Mouse (Mus musculus) small intestine, adult 2 months (tissue): ENCODE data around the gene Zc3h6. TPM values are rescaled to one million over a fixed set of nuclear protein-coding genes. Genes with fewer than 3 reads are reported as not detected.
"Not testable (repeated sequence)": the region's sequence is repeated elsewhere in the genome, so short reads cannot be mapped to it uniquely, and the experiment has no call there.

Experiments used
- H3K27ac ChIP-seq: fragments of 200-500 bp; 2 replicates; pipeline ENCODE4 v1.5.1; 2012; ENCODE audit warnings: low read depth, low read length, control low read depth, inconsistent platforms; ENCODE audit not compliant: insufficient read depth
- H3K27me3 ChIP-seq: fragments of 200-500 bp; 2 replicates; pipeline ENCODE4 v1.6.1; 2012; ENCODE audit warnings: mild to moderate bottlenecking, moderate library complexity, low read length, inconsistent platforms; ENCODE audit not compliant: control insufficient read depth, insufficient read depth
- H3K36me3 ChIP-seq: fragments of 200-500 bp; 2 replicates; pipeline ENCODE4 v1.6.1; 2012; ENCODE audit warnings: mild to moderate bottlenecking, low read length, control low read depth, inconsistent platforms; ENCODE audit not compliant: control insufficient read depth, insufficient read depth
- H3K4me1 ChIP-seq: fragments of 200-500 bp; 2 replicates; pipeline ENCODE4 v1.6.1; 2012; ENCODE audit warnings: low read length, inconsistent platforms, mixed read lengths; ENCODE audit not compliant: control insufficient read depth, insufficient read depth, insufficient read length
- H3K4me3 ChIP-seq: fragments of 200-500 bp; 2 replicates; pipeline ENCODE4 v1.5.1; 2012; ENCODE audit warnings: low read depth, mild to moderate bottlenecking, control low read depth, inconsistent platforms, low read length, moderate library complexity
- CTCF ChIP-seq: fragments of 200-500 bp; IDR thresholded peaks from 2 replicates; pipeline ENCODE4 v1.5.1; 2012; ENCODE audit warnings: low read depth, mild to moderate bottlenecking, control low read depth, inconsistent platforms, low read length, moderate library complexity, mixed read lengths; ENCODE audit not compliant: insufficient replicate concordance, insufficient read length; ENCODE audit errors: extremely low read depth
- POLR2A ChIP-seq: fragments of 200-500 bp; IDR thresholded peaks from 2 replicates; pipeline ENCODE4 v1.6.1; 2012; ENCODE audit warnings: low read depth, mild to moderate bottlenecking, control low read depth, inconsistent platforms, low read length, moderate library complexity
- WGBS: fragments of 180-500 bp; shearing (Covaris S2); methylation state at CpG from one replicate; pipeline ENCODE4 v1.1.7; 2018; 5-methylcytosine and 5-hydroxymethylcytosine counted together
- polyA plus RNA-seq: library from polyadenylated mRNA; depleted of rRNA; stranded (reverse); fragments of >200 nt; gene quantifications from 2 replicates; pipeline ENCODE4 v1.2.3, GENCODE M21; 2012

Zc3h6 gene
- polyA plus RNA-seq, 1 experiment, result 0.72 TPM

DNA sequence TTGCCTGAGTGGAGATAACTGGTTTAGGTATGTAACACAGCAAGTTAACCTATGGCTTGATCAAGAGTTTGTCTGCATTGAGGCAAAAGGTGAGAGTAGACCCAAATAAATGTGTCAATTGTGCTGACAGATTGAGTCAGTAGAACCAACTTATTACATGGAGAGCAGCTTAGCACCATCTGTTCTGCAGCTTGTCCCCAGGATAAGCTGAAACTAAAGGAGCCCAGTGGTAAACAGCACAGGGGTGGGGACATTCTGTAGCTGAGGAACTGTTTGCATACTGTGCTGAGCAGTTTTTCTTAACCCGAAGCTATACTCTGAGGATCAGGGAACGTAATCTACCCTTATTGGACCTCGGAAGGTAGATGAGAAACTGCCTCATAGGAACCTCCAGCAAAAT, 17.5 kb downstream of the Zc3h6 start:
- Histone ChIP-seq H3K36me3 (no peaks in the 10 kb centered on the region), H3K4me3 (no peak overlapping the region), H3K4me1 (no peaks in the 10 kb centered on the region), H3K27ac (no peak overlapping the region), H3K27me3 (no peaks in the 10 kb centered on the region)
- TF ChIP-seq CTCF, result no peak
- 79% methylated on average over 3 of the region's 3 CpGs for WGBS

DNA sequence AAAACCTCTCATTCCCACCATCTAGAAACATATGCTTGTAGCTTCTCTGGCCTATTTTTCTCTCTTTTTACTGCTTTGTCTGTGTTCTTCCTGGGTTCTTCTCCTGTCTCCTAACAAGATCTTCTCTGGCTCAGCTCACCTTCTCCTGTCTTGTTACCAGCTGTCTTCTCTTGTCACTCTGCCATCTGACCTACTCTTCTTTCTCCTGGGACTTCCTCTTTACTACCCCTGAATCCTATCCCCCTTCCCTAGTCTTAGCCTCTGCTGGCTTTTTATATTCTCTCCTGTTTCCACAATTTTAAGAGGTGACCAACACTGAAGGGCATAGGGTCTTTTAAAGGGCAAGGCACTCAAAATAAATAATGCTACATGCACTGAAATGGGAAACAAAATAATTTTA, 37.7 kb downstream of the Zc3h6 start:
- no peak overlapping the region for H3K4me3 ChIP-seq
- no peak overlapping the region for H3K27ac ChIP-seq
- TF ChIP-seq CTCF (no peak), POLR2A (no peak)
- H3K36me3 ChIP-seq, result no peaks in the 10 kb centered on the region
- H3K4me1 ChIP-seq, result no peaks in the 10 kb centered on the region
- H3K27me3 ChIP-seq, result no peaks in the 10 kb centered on the region

DNA sequence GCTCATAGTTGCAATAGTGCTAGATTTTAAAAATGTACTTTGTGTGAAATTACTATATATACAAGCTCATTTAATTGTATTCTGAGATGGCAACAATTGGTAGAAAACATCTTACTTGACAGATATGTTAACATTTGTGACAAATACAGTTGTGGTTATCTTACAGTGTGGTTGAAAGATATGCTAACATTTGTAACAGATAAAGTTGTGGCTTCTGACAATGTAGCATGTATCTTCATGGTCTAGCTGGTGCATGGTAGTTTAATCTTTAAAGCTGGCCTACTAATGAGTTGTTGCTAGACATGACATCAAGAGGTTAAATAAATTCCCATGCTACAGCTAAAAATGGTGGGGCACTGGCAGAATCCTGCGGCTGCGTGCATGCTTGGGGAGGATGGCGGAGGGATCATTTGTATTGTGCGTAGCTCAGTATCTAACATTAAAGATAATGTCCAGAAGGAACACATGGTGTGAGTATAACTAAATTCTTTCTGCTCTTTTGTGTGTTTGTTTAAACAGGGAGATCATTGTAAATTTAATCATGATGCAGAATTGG, 39.1 kb downstream of the Zc3h6 start:
- Histone ChIP-seq H3K27me3 (no peaks in the 10 kb centered on the region), H3K27ac (no peak overlapping the region), H3K4me3 (no peak overlapping the region), H3K4me1 (no peaks in the 10 kb centered on the region), H3K36me3 (no peaks in the 10 kb centered on the region)
- TF ChIP-seq POLR2A (no peak), CTCF (no peak)
- 88% methylated on average over 4 of the region's 4 CpGs for WGBS

DNA sequence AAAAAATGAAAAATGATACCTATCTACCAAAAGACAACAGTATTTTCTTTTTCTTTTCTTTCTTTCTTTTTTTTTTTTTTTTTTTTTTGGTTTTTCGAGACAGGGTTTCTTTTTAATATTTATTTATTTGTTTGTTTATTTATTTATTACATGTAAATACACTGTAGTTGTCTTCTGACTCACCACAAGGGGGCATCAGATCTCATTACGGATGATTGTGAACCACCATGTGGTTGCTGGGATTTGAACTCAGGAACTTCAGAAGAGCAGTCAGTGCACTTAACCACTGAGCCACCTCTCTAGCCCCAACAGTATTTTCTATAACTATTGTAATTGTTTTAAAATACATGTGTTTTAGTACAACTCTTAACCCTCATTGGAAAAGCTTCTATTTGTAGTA, 41.7 kb downstream of the Zc3h6 start:
- 80% methylated on average over 2 of the region's 2 CpGs for WGBS
- not testable (repeated sequence) for H3K36me3 ChIP-seq, H3K4me1 ChIP-seq, H3K27me3 ChIP-seq, H3K4me3 ChIP-seq, H3K27ac ChIP-seq

DNA sequence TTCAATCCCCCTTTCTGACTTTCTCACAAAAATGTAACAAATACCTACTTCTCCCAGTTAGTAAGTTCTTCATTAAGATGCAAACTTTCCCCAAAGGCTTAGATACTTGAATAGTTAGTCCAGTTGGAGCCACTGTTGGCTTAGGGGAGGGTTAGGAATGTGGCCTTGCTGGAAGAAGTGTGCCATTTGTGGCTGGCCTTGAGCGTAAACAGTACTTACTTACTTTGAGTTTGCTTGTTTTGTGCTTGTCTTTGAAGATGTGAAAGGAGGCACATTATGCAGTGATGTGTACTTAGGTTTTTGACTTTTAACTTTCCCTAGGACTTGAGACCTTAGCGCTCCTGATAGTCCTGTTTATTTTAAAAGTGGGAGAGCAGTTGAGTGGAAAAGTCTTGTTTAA, 52.9 kb downstream of the Zc3h6 start:
- Histone ChIP-seq H3K27ac (no peak overlapping the region), H3K4me3 (no peak overlapping the region), H3K4me1 (no peaks in the 10 kb centered on the region), H3K27me3 (no peaks in the 10 kb centered on the region), H3K36me3 (peaks cover 6% of the 10 kb centered on the region)
- no peak for TF ChIP-seq CTCF
- TF ChIP-seq POLR2A, result no peak
- WGBS, result 71% methylated on average over 2 of the region's 2 CpGs

DNA sequence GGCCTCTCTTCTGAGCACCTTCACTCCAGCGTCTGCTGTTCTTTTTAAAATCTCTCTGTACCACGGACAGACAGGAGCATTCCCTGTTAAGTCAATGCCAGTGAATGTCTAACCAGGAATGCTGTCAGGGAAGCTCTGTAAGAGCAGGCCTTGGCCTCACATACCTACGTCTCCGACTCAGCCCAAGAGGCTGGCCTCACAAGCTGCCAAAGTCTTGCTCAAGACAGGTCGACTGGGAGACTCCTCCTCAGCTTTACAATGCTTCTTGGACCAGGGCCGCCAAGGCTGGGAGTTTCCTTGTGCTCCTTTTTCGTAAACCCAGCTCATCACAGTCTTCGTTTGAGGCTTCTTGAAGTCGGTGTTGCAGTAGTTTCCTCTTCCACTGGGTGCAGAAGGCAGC, 57.6 kb downstream of the Zc3h6 start:
- Histone ChIP-seq H3K4me1 (no peaks in the 10 kb centered on the region), H3K36me3 (no peaks in the 10 kb centered on the region), H3K27ac (no peak overlapping the region), H3K27me3 (no peaks in the 10 kb centered on the region), H3K4me3 (no peak overlapping the region)
- no peak for TF ChIP-seq POLR2A
- no peak for TF ChIP-seq CTCF
- 81% methylated on average over 9 of the region's 9 CpGs for WGBS

DNA sequence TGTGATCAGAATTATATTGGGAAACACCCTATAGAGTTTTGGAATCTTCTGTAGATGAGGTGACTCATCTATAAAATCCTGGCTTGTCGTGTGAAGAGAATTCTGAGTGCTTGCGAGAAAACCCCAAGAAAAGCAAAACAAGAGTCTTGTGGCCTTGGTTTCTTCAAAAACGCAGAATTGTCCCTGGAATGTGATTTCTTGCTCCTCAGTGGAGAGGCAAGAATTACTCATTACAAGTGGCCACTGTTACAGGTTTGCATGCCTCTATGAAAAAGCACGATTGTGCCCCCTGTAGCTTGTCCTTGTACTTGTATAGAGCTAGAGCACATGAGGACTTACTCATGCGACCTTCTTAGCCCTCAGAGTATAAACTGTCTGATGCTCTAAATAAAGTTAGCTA, 68.2 kb downstream of the Zc3h6 start:
- no peak for TF ChIP-seq POLR2A
- TF ChIP-seq CTCF, result no peak
- Histone ChIP-seq H3K36me3 (no peaks in the 10 kb centered on the region), H3K27me3 (peaks cover 13% of the 10 kb centered on the region), H3K4me1 (no peaks in the 10 kb centered on the region; the same call in 1 of the 2 replicates), H3K4me3 (no peak overlapping the region), H3K27ac (no peak overlapping the region)
- 76% methylated on average over 5 of the region's 5 CpGs for WGBS

DNA sequence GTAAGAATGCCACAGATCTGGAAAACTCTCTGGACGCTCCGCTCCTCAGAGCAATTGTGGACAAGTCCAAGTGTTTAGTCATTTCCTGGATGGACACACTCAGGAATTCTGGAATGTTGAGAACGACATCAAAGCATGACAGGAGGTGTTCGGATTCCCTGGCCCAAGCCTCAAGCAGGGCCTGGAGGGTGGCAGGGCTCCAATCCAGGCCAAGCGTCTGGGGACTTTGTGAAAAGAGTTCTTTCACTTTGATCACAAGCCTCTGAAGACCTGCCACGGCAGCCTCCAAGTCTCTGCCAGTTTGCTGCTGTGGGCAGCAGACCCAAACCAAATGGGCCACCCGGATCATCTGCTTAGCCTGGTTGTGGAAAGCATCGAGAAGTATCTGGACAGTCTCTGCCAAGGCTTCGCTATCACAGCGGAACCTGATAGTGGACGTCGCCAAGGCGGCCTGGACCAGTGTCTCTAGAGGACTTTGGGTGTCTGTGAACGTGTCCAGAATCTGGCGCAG, 71.3 kb downstream of the Zc3h6 start:
- Histone ChIP-seq H3K27ac (no peak overlapping the region), H3K27me3 (peaks cover 15% of the 10 kb centered on the region), H3K4me3 (peak overlapping the region; percentile 34), H3K36me3 (no peaks in the 10 kb centered on the region), H3K4me1 (no peaks in the 10 kb centered on the region; the same call in 1 of the 2 replicates)
- TF ChIP-seq POLR2A, result no peak
- no peak for TF ChIP-seq CTCF
- WGBS, result 24% methylated on average over 15 of the region's 15 CpGs
